Mouse (Mus musculus) frontal cortex, postnatal 10 days (tissue): ENCODE measurements around the gene Anxa5.

Experiments used
- DNase-seq, 2 experiments: peaks; one replicate each; pipeline ENCODE4 v3.0.0; 2022; ENCODE audit warnings: low spot score in 2 of 2, mixed read lengths in 1 of 2

The Anxa5 gene

GRCm38 (mm10) chr3:36475532-36476087 is at the start of gene Anxa5, which contains the start of gene 1810062G17Rik:
Gene Anxa5, minus strand, starts transcription at chr3:36475894.
Gene 1810062G17Rik, plus strand, starts transcription at chr3:36475937.
- DNase-seq, result peak; percentile 88 to 90

GRCm38 (mm10) chr3:36524466-36524865 is 48.8 kb upstream of the Anxa5 start:
- DNase-seq, result no peak

GRCm38 (mm10) chr3:36522137-36522536 is 46.4 kb upstream of the Anxa5 start:
- DNase-seq, result no peak

GRCm38 (mm10) chr3:36521073-36522060 is 45.7 kb upstream of the Anxa5 start, which contains the start of gene Gm11549:
Gene Gm11549, minus strand, starts transcription at chr3:36521813.
- DNase-seq, result peak in 1 of 2 experiments; percentile 31

GRCm38 (mm10) chr3:36516196-36516595 is 40.5 kb upstream of the Anxa5 start:
- DNase-seq, result no peak

GRCm38 (mm10) chr3:36511491-36511890 is 35.8 kb upstream of the Anxa5 start:
- DNase-seq, result no peak

- no peak for DNase-seq
These were observed 30.4 kb upstream of the Anxa5 start for GRCm38 (mm10) chr3:36505809-36506735.

- DNase-seq, result no peak
These were observed 29.6 kb upstream of the Anxa5 start for GRCm38 (mm10) chr3:36505306-36505705.

- DNase-seq, result no peak
These were observed 25.9 kb upstream of the Anxa5 start for GRCm38 (mm10) chr3:36501546-36501945.

GRCm38 (mm10) chr3:36500976-36501375 is 25.3 kb upstream of the Anxa5 start:
- no peak for DNase-seq

- DNase-seq, result no peak
These were observed 23.7 kb upstream of the Anxa5 start for GRCm38 (mm10) chr3:36499418-36499817.

- DNase-seq, result no peak
These were observed 22.5 kb upstream of the Anxa5 start for GRCm38 (mm10) chr3:36498224-36498623.

GRCm38 (mm10) chr3:36496746-36497145 is 21.1 kb upstream of the Anxa5 start:
- DNase-seq, result peak; percentile 53 to 73

GRCm38 (mm10) chr3:36496273-36496672 is 20.6 kb upstream of the Anxa5 start:
- DNase-seq, result no peak

- DNase-seq, result peak; percentile 36 to 82
These were observed 19.7 kb upstream of the Anxa5 start for GRCm38 (mm10) chr3:36495436-36495835.

- DNase-seq, result no peak
These were observed 18.9 kb upstream of the Anxa5 start for GRCm38 (mm10) chr3:36494613-36495012.

- no peak for DNase-seq
These were observed 18.1 kb upstream of the Anxa5 start for GRCm38 (mm10) chr3:36493641-36494283.

GRCm38 (mm10) chr3:36492716-36493391 is 17.2 kb upstream of the Anxa5 start:
- DNase-seq, result no peak

- DNase-seq, result no peak
These were observed 15.8 kb upstream of the Anxa5 start for GRCm38 (mm10) chr3:36491535-36491934.

GRCm38 (mm10) chr3:36489590-36489910 is 13.9 kb upstream of the Anxa5 start:
- no peak for DNase-seq
